Mouse (Mus musculus) frontal cortex, postnatal 25 days (tissue): ENCODE data around the gene Gm44502.
A peak's percentile ranks its signal among the peaks of the same experiment; 100 is the strongest.
"Not testable (repeated sequence)": the region's sequence is repeated elsewhere in the genome, so short reads cannot be mapped to it uniquely, and the experiment has no call there.

Source experiments
- DNase-seq, 2 experiments: peaks; one replicate each; pipeline ENCODE4 v3.0.0; 2022; ENCODE audit warnings: low spot score in 2 of 2

The Gm44502 gene

GRCm38 (mm10) chr15:89453865-89454478, 24.5 kb upstream of the Gm44502 start, which contains the start of gene Mapk8ip2:
Gene Mapk8ip2, plus strand, starts transcription at chr15:89453913.
- DNase-seq: peak in 1 of 2 experiments; percentile 54

- no peak for DNase-seq
Observed at GRCm38 (mm10) chr15:89452906-89453864, 23.7 kb upstream of the Gm44502 start.

GRCm38 (mm10) chr15:89442486-89443070, 13.1 kb upstream of the Gm44502 start:
- DNase-seq: no peak

GRCm38 (mm10) chr15:89435878-89436277, 6.4 kb upstream of the Gm44502 start:
- no peak for DNase-seq

GRCm38 (mm10) chr15:89434136-89434535, 4.6 kb upstream of the Gm44502 start:
- DNase-seq: no peak

GRCm38 (mm10) chr15:89432946-89433345, 3.5 kb upstream of the Gm44502 start:
- no peak for DNase-seq

- DNase-seq: no peak
Observed at GRCm38 (mm10) chr15:89431806-89432205, 2.3 kb upstream of the Gm44502 start.

- no peak for DNase-seq
Observed at GRCm38 (mm10) chr15:89431271-89431670, 1.8 kb upstream of the Gm44502 start.

- not testable (repeated sequence) for DNase-seq
Observed at GRCm38 (mm10) chr15:89430771-89431170, 1.3 kb upstream of the Gm44502 start.

- DNase-seq: no peak
Observed at GRCm38 (mm10) chr15:89430341-89430740, 845 bp upstream of the Gm44502 start.

GRCm38 (mm10) chr15:89428821-89429351, 610 bp downstream of the Gm44502 start:
- DNase-seq: no peak

- DNase-seq: no peak
Observed at GRCm38 (mm10) chr15:89428136-89428790, 1.2 kb downstream of the Gm44502 start.

GRCm38 (mm10) chr15:89426716-89427115, 2.8 kb downstream of the Gm44502 start:
- DNase-seq: no peak

- no peak for DNase-seq
Observed at GRCm38 (mm10) chr15:89425711-89426121, 3.8 kb downstream of the Gm44502 start, which contains the start of gene Cpt1b. Gene Cpt1b, minus strand, starts transcription at chr15:89425863.

GRCm38 (mm10) chr15:89424621-89425020, 4.9 kb downstream of the Gm44502 start:
- DNase-seq: no peak

GRCm38 (mm10) chr15:89421938-89422337, 7.6 kb downstream of the Gm44502 start:
- no peak for DNase-seq

- DNase-seq: no peak
Observed at GRCm38 (mm10) chr15:89415282-89415681, 14.2 kb downstream of the Gm44502 start.

GRCm38 (mm10) chr15:89410118-89410517, 19.4 kb downstream of the Gm44502 start, which contains the start of gene Syce3:
Gene Syce3, minus strand, starts transcription at chr15:89410503.
- DNase-seq: no peak

GRCm38 (mm10) chr15:89406691-89407090, 22.8 kb downstream of the Gm44502 start:
- no peak for DNase-seq

- no peak for DNase-seq
Observed at GRCm38 (mm10) chr15:89404831-89405623, 24.5 kb downstream of the Gm44502 start.

GRCm38 (mm10) chr15:89402471-89402870, 27.0 kb downstream of the Gm44502 start:
- no peak for DNase-seq
